Mouse (Mus musculus) MEL-GATA-1-ER (cell line): Measurements from ENCODE around the gene Ccm2.

Experiments
- DNase-seq: peaks from one replicate; pipeline ENCODE4 v3.0.0-alpha.2; 2012; ENCODE audit warnings: low read depth; ENCODE audit errors: extremely low read depth

Gene Ccm2

GRCm38 (mm10) chr11:6580065-6580750, 33.5 kb downstream of the Ccm2 start:
- DNase-seq, result no peak

GRCm38 (mm10) chr11:6581560-6581959, 34.9 kb downstream of the Ccm2 start:
- no peak for DNase-seq

GRCm38 (mm10) chr11:6585748-6586147, 39.1 kb downstream of the Ccm2 start:
- no peak for DNase-seq

- DNase-seq, result peak; percentile 78
These were observed 40.0 kb downstream of the Ccm2 start for GRCm38 (mm10) chr11:6586660-6587059.

GRCm38 (mm10) chr11:6587249-6587940, 40.7 kb downstream of the Ccm2 start:
- no peak for DNase-seq

- DNase-seq, result no peak
These were observed 41.6 kb downstream of the Ccm2 start for GRCm38 (mm10) chr11:6588295-6588694.

- DNase-seq, result no peak
These were observed 43.2 kb downstream of the Ccm2 start for GRCm38 (mm10) chr11:6589838-6590237.

GRCm38 (mm10) chr11:6590933-6591675, 44.4 kb downstream of the Ccm2 start:
- peak; percentile 70 for DNase-seq

GRCm38 (mm10) chr11:6593406-6593805, 46.7 kb downstream of the Ccm2 start:
- no peak for DNase-seq

GRCm38 (mm10) chr11:6594845-6595244, 48.2 kb downstream of the Ccm2 start:
- DNase-seq, result no peak

GRCm38 (mm10) chr11:6595339-6595738, 48.7 kb downstream of the Ccm2 start:
- DNase-seq, result peak; percentile 63

GRCm38 (mm10) chr11:6596205-6596604, 49.5 kb downstream of the Ccm2 start:
- DNase-seq, result no peak

- no peak for DNase-seq
These were observed 49.9 kb downstream of the Ccm2 start for GRCm38 (mm10) chr11:6596616-6597015.

GRCm38 (mm10) chr11:6597523-6597922, 50.8 kb downstream of the Ccm2 start:
- DNase-seq, result no peak

- DNase-seq, result no peak
These were observed 51.7 kb downstream of the Ccm2 start for GRCm38 (mm10) chr11:6598191-6598889.

GRCm38 (mm10) chr11:6599011-6599681, 52.5 kb downstream of the Ccm2 start:
- DNase-seq, result no peak

GRCm38 (mm10) chr11:6599831-6600230, 53.1 kb downstream of the Ccm2 start:
- DNase-seq, result no peak

GRCm38 (mm10) chr11:6600284-6600944, 53.7 kb downstream of the Ccm2 start:
- DNase-seq, result no peak

- no peak for DNase-seq
These were observed 55.2 kb downstream of the Ccm2 start for GRCm38 (mm10) chr11:6601649-6602480.

GRCm38 (mm10) chr11:6602662-6603061, 56.0 kb downstream of the Ccm2 start:
- no peak for DNase-seq
